Mouse (Mus musculus) heart, embryonic 15.5 days (tissue): ENCODE data around the gene Anxa9. TPM values are rescaled to one million over a fixed set of nuclear protein-coding genes. Genes with fewer than 3 reads are reported as not detected.

Experiments
- ATAC-seq: fragments of 200-750 bp; cut with Nextera tagmentation; replicated peaks from 2 replicates; pipeline ENCODE4 v1.8.0; 2017; ENCODE audit warnings: low read depth, moderate TSS enrichment; ENCODE audit not compliant: insufficient number of reproducible peaks, insufficient read depth, low FRiP score
- H3K27ac ChIP-seq: fragments of 300-500 bp; sonication (generic); 2 replicates; pipeline ENCODE4 v1.5.1; 2015; ENCODE audit warnings: mild to moderate bottlenecking, inconsistent platforms
- H3K27me3 ChIP-seq: fragments of 300-500 bp; sonication (generic); 2 replicates; pipeline ENCODE4 v1.6.1; 2015; ENCODE audit warnings: inconsistent platforms
- H3K36me3 ChIP-seq: fragments of 300-500 bp; sonication (generic); 2 replicates; pipeline ENCODE4 v1.6.1; 2015; ENCODE audit warnings: mild to moderate bottlenecking, inconsistent platforms
- H3K4me1 ChIP-seq: fragments of 300-500 bp; sonication (generic); replicated peaks from 2 replicates; pipeline ENCODE4 v1.6.1; 2015; ENCODE audit warnings: inconsistent platforms
- H3K4me2 ChIP-seq: fragments of 300-500 bp; sonication (generic); 2 replicates; pipeline ENCODE4 v1.6.1; 2015; ENCODE audit warnings: inconsistent platforms, mild to moderate bottlenecking, moderate library complexity
- H3K4me3 ChIP-seq: fragments of 300-500 bp; sonication (generic); 2 replicates; pipeline ENCODE4 v1.5.1; 2015; ENCODE audit warnings: mild to moderate bottlenecking, inconsistent platforms
- H3K9ac ChIP-seq: fragments of 300-500 bp; sonication (generic); 2 replicates; pipeline ENCODE4 v1.6.1; 2015; ENCODE audit warnings: mild to moderate bottlenecking, inconsistent platforms
- H3K9me3 ChIP-seq: fragments of 300-500 bp; sonication (generic); replicated peaks from 2 replicates; pipeline ENCODE4 v1.6.1; 2016; ENCODE audit warnings: inconsistent platforms
- WGBS: fragments of 180-500 bp; shearing (Covaris S2); methylation state at CpG from one replicate; pipeline ENCODE4 v1.1.7; 2015; ENCODE audit warnings: mixed read lengths; 5-methylcytosine and 5-hydroxymethylcytosine counted together
- polyA plus RNA-seq: library from polyadenylated mRNA; unstranded; fragments of >200 nt; fragmentation: Nextera tagmentation; extraction: Ambion mirVana; gene quantifications from 2 replicates; pipeline ENCODE4 v1.2.1, GENCODE M21; 2015

The Anxa9 gene
- polyA plus RNA-seq, 1 experiment from 2014 or later, result 0.64 TPM

GRCm38 (mm10) chr3:95312623-95313022, 5.6 kb upstream of the Anxa9 start:
- Histone ChIP-seq H3K9ac (no peak overlapping the region), H3K4me2 (no peak overlapping the region), H3K27ac (no peak overlapping the region), H3K4me1 (peaks cover 26% of the 10 kb centered on the region), H3K36me3 (no peaks in the 10 kb centered on the region), H3K9me3 (no peaks in the 10 kb centered on the region), H3K4me3 (no peak overlapping the region), H3K27me3 (no peaks in the 10 kb centered on the region)
- 62% methylated on average over 6 of the region's 6 CpGs for WGBS
- ATAC-seq, result no peak

- Histone ChIP-seq H3K27me3 (no peaks in the 10 kb centered on the region), H3K4me2 (no peak overlapping the region), H3K4me3 (no peak overlapping the region), H3K36me3 (no peaks in the 10 kb centered on the region), H3K4me1 (peaks cover 20% of the 10 kb centered on the region), H3K9ac (no peak overlapping the region), H3K27ac (no peak overlapping the region), H3K9me3 (no peaks in the 10 kb centered on the region)
- ATAC-seq, result no peak
- WGBS, result 64% methylated on average over 9 of the region's 9 CpGs
Observed at GRCm38 (mm10) chr3:95310968-95311882, 4.2 kb upstream of the Anxa9 start.

DNA sequence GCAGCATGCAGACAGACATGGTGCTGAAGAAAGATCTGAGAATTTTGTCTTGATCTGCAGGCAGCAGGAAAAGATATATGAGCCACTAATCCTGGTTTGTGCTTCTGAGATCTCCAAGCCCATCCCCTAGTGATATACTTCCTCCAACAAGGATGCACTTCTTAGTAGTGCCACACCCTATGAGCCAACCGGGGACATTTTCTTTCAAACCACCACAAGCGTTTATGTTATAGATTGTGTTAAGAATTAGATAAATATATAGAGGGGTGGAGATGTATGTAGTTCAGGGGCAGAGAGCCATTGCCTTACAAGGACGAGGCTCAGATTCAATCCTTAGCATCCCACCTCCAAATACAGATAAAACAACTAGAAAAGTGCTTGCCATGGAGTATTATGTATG, 3.5 kb upstream of the Anxa9 start:
- Histone ChIP-seq H3K36me3 (no peaks in the 10 kb centered on the region), H3K9me3 (no peaks in the 10 kb centered on the region), H3K27me3 (no peaks in the 10 kb centered on the region), H3K4me1 (peaks cover 14% of the 10 kb centered on the region), H3K27ac (no peak overlapping the region), H3K4me2 (no peak overlapping the region), H3K4me3 (no peak overlapping the region), H3K9ac (no peak overlapping the region)
- 59% methylated on average over 3 of the region's 3 CpGs for WGBS
- ATAC-seq, result no peak

GRCm38 (mm10) chr3:95306244-95306643, 732 bp downstream of the Anxa9 start:
- Histone ChIP-seq H3K27ac (no peak overlapping the region), H3K4me3 (no peak overlapping the region), H3K9me3 (no peaks in the 10 kb centered on the region), H3K27me3 (no peaks in the 10 kb centered on the region), H3K9ac (no peak overlapping the region), H3K4me1 (peaks cover 7% of the 10 kb centered on the region), H3K36me3 (no peaks in the 10 kb centered on the region), H3K4me2 (no peak overlapping the region)
- no peak for ATAC-seq
- WGBS, result 36% methylated on average over 4 of the region's 4 CpGs

DNA sequence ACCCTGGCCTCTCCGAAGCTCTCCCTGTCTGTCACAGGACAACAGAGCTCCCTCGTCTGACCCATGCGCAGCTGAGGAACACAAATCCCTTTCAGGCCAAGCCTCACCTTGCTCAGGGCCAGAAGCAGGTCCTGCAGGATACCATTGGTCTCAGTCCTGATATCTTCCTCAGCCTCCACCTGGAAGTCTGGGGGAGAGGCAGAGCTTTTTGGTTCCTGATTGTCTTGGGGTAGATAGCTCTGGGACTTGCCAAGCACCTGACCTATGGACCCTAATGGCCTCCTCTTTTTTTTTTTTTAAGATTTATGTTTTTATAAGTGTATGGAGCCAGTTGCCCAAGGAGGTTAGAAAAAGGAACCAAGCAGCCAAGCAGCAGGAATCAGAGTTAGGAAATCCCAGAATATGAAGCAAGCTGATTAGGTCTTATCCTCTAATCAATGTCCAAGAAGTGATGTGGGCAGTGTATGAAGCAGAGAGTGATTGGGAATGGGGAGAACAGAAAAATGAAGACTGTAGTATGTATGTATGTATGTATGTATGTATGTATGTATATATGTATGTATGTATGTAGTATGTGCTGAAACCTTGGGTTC, 5.7 kb downstream of the Anxa9 start:
- Histone ChIP-seq H3K4me3 (no peak overlapping the region), H3K27me3 (no peaks in the 10 kb centered on the region), H3K27ac (no peak overlapping the region), H3K9ac (no peak overlapping the region), H3K36me3 (no peaks in the 10 kb centered on the region), H3K9me3 (no peaks in the 10 kb centered on the region), H3K4me1 (peaks cover 4% of the 10 kb centered on the region), H3K4me2 (no peak overlapping the region)
- no peak for ATAC-seq
- WGBS, result 79% methylated on average over 3 of the region's 3 CpGs

DNA sequence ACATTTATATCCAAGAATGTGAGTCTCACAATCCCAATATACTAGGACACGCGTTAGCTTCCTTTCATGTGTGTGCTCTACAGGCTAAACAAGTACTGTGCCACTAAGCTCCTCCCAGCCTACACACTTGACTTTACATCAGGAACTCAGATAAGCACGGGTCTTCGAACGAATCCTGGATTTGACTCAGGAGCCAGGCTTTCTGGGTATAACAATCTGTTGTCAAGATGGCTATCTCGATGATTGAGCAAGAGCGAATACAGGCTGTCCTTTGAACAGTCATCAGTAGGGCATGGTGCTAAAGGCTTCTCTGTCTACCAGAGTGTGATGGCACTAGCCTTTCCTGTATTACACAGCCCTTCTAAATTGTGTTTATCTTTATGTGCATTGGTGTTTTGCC, 9.0 kb downstream of the Anxa9 start:
- Histone ChIP-seq H3K9ac (no peak overlapping the region), H3K36me3 (peaks cover 21% of the 10 kb centered on the region; the same call in 1 of the 2 replicates), H3K27me3 (no peaks in the 10 kb centered on the region), H3K27ac (no peak overlapping the region), H3K4me3 (no peak overlapping the region), H3K9me3 (no peaks in the 10 kb centered on the region), H3K4me1 (peaks cover 7% of the 10 kb centered on the region; the same call in 1 of the 2 replicates), H3K4me2 (no peak overlapping the region)
- no peak for ATAC-seq
- 62% methylated on average over 7 of the region's 7 CpGs for WGBS

DNA sequence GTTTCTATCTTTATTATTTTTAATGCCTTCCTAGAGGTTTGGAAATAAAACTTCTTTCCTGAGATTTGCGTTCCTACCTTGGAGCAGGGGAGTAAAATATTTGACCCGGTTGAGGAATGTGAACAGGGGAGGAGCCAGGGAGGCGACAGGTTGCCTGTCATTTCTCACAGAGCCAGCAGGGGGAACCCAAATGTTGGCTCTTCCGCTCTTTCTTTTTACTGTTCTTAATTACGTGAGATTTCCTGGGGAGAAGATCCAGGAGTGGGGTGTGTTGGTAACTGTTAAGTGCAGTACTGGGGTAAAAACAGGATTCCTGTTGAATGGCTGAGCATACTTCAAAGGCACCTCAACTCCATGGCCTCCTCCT, 10.9 kb downstream of the Anxa9 start:
- no peak for ATAC-seq
- Histone ChIP-seq H3K9ac (no peak overlapping the region), H3K4me2 (no peak overlapping the region)

DNA sequence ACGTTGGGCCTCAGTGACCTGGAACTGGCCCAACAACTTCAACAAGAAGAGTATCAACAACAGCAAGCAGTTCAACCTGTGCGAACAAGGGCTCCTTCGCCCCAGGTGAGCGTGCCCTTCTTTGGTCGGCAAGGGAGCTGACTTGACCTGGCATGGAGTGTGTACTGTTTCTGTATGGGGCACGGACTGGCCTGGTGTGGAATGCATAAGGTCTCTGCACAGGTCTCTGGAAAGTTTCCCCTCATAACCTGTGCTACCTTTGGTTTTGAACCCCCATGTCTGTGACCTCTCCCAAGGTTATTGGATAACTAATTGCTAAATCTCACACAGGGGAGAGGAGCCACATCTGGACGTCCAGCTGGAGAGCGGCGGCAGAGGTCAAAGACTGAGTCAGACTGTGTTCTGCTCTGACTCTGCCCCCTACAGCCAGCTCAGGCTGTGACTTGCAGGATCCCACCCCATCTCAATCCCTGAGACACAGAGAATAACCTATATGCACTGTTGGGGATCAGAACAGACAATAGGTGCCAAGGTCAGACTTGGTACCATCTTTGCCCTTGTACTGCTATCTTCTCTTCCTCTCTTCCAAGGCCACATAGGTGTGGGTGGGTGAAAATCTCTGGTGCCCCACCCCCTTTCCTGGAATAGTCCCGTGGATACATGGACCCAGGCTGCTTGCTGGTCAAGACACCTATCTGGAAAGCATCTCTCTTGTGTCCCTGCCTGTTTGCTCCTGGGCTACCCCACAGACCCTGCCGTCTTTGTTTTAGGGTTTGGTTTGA, 11.5 kb downstream of the Anxa9 start:
- H3K9ac ChIP-seq, result no peak overlapping the region
- H3K4me3 ChIP-seq, result no peak overlapping the region
- peak overlapping the region; percentile 28; the same call in 1 of the 2 replicates for H3K27ac ChIP-seq
- WGBS, result 73% methylated on average over 11 of the region's 11 CpGs
- ATAC-seq, result no peak
- no peaks in the 10 kb centered on the region for H3K9me3 ChIP-seq
- peaks cover 7% of the 10 kb centered on the region; the same call in 1 of the 2 replicates for H3K4me1 ChIP-seq
- no peak overlapping the region for H3K4me2 ChIP-seq
- H3K27me3 ChIP-seq, result no peaks in the 10 kb centered on the region
- peaks cover 30% of the 10 kb centered on the region; the same call in 1 of the 2 replicates for H3K36me3 ChIP-seq

More for the DNA sequence above, 10.9 kb downstream of the Anxa9 start:
- WGBS, result 18% methylated on average over 5 of the region's 5 CpGs
- no peak overlapping the region for H3K4me3 ChIP-seq
- no peaks in the 10 kb centered on the region for H3K27me3 ChIP-seq
- peaks cover 7% of the 10 kb centered on the region; the same call in 1 of the 2 replicates for H3K4me1 ChIP-seq
- peak overlapping the region; percentile 28; the same call in 1 of the 2 replicates for H3K27ac ChIP-seq
- no peaks in the 10 kb centered on the region for H3K9me3 ChIP-seq
- H3K36me3 ChIP-seq, result peaks cover 30% of the 10 kb centered on the region; the same call in 1 of the 2 replicates

GRCm38 (mm10) chr3:95294718-95295117, 12.3 kb downstream of the Anxa9 start:
- WGBS, result 78% methylated on average over 5 of the region's 5 CpGs
- Histone ChIP-seq H3K27ac (no peak overlapping the region), H3K4me1 (peaks cover 7% of the 10 kb centered on the region; the same call in 1 of the 2 replicates), H3K36me3 (peaks cover 30% of the 10 kb centered on the region; the same call in 1 of the 2 replicates), H3K27me3 (no peaks in the 10 kb centered on the region), H3K4me3 (no peak overlapping the region), H3K9ac (no peak overlapping the region), H3K4me2 (no peak overlapping the region), H3K9me3 (no peaks in the 10 kb centered on the region)
- no peak for ATAC-seq

DNA sequence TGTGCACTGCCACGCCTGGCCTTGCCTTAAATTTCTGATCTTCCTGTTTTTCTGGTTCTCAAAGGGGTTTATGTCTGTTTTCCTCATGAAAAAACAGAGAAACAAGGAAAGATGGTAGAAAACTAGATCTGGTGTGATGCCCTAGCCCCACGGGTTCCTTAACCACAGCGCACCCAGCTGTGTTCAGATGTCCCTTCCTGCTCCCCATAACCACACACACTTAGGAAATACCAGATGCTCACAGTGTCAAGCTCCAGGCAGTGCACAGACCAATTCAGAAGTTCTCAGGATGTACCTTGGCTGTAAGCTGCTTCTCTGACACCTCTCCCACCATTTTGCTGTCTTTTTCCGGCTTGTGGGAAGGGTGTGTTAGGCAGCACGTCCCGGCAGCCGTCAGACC, 12.7 kb downstream of the Anxa9 start:
- 80% methylated on average over 7 of the region's 7 CpGs for WGBS

GRCm38 (mm10) chr3:95293537-95293936, 13.4 kb downstream of the Anxa9 start:
- peaks cover 7% of the 10 kb centered on the region; the same call in 1 of the 2 replicates for H3K4me1 ChIP-seq
- H3K27me3 ChIP-seq, result no peaks in the 10 kb centered on the region
- H3K9me3 ChIP-seq, result no peaks in the 10 kb centered on the region
- H3K4me2 ChIP-seq, result no peak overlapping the region
- H3K36me3 ChIP-seq, result peaks cover 30% of the 10 kb centered on the region; the same call in 1 of the 2 replicates
- 65% methylated on average over 11 of the region's 11 CpGs for WGBS
- H3K9ac ChIP-seq, result no peak overlapping the region
- H3K27ac ChIP-seq, result no peak overlapping the region
- ATAC-seq, result no peak
- no peak overlapping the region for H3K4me3 ChIP-seq

More for the DNA sequence above, 12.7 kb downstream of the Anxa9 start:
- H3K4me2 ChIP-seq, result no peak overlapping the region
- no peak for ATAC-seq
- H3K36me3 ChIP-seq, result peaks cover 30% of the 10 kb centered on the region; the same call in 1 of the 2 replicates
- no peak overlapping the region for H3K4me3 ChIP-seq
- H3K9ac ChIP-seq, result no peak overlapping the region
- no peaks in the 10 kb centered on the region for H3K9me3 ChIP-seq
- H3K27ac ChIP-seq, result no peak overlapping the region
- H3K27me3 ChIP-seq, result no peaks in the 10 kb centered on the region
- H3K4me1 ChIP-seq, result peaks cover 7% of the 10 kb centered on the region; the same call in 1 of the 2 replicates
